Mouse (Mus musculus): Measurements from ENCODE around the gene Ipo7.

DNA sequence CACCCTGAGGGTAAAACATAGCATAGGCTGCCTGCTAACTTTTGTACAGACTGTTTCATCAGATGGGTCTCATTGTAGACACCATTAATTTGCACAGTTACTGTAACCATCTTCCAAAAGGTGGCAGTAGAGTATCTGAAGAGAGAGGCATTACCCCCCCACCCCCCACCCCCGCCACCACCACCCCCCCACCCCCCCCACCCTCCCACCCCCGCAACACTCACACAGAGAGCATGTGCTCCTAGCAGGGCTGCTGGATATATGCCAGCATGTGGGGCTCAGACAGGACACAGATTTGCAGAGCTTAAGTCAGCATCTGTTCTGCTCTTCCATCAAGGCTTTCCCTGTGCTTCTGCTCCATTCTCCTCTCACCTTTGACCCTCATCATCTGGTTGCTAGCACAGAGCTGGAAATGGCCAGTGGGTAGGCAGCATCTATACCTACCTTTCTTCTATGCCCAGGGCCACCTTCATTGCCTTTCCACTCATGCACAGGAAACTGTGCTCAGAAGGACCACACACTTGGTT, 49.1 kb upstream of the Ipo7 start:
- TF ChIP-seq CTCF (IDR thresholded peaks at IDR 0.05; ENCODE audit: borderline replicate concordance, insufficient read depth, low read depth, low read length) (peak; percentile 31; the same call in 1 of the 2 replicates), POLR2A (IDR thresholded peaks at IDR 0.05; ENCODE audit: borderline replicate concordance, insufficient read depth, low read length) (no peak)

All from cerebellum, adult 2 months (tissue).